Mouse (Mus musculus): ENCODE results near the gene Vmn2r86. TPM values are rescaled to one million over a fixed set of nuclear protein-coding genes. Genes with fewer than 3 reads are reported as not detected.
A peak's percentile ranks its signal among the peaks of the same experiment; 100 is the strongest.
"Not testable (repeated sequence)": the region's sequence is repeated elsewhere in the genome, so short reads cannot be mapped to it uniquely, and the experiment has no call there.

The Vmn2r86 gene
- 0.04 and 0.05 TPM in 2 replicates for polyA plus RNA-seq (2014; fragmentation: Nextera tagmentation; extraction: Ambion mirVana)

GRCm38 (mm10) chr10:130455950-130456349 is at the start of gene Vmn2r86:
TSS of gene Vmn2r86 (minus strand) at chr10:130456050.
- not testable (repeated sequence) for H3K36me3 ChIP-seq (ENCODE audit: control insufficient read depth, insufficient read depth, low read length); H3K4me3 ChIP-seq (ENCODE audit: low read depth, low read length); H3K27me3 ChIP-seq (ENCODE audit: control insufficient read depth, insufficient read depth, low read length); H3K4me1 ChIP-seq (ENCODE audit: control insufficient read depth, insufficient read depth, low read length); H3K9ac ChIP-seq (replicated peaks; ENCODE audit: low read depth, low read length); H3K9me3 ChIP-seq (ENCODE audit: control insufficient read depth, low read length); H3K27ac ChIP-seq (ENCODE audit: low read depth, low read length); ATAC-seq (ENCODE audit: low read depth); H3K4me2 ChIP-seq (ENCODE audit: low read depth, low read length)
- 84% methylated on average over 1 of the region's 1 CpGs for WGBS

- Histone ChIP-seq H3K4me1 (ENCODE audit: control insufficient read depth, insufficient read depth, low read length) (no peaks in the 10 kb centered on the region), H3K9me3 (ENCODE audit: control insufficient read depth, low read length) (no peaks in the 10 kb centered on the region), H3K4me2 (ENCODE audit: low read depth, low read length) (no peak within 1 kb of the TSS), H3K9ac (replicated peaks; ENCODE audit: low read depth, low read length) (no peak within 1 kb of the TSS), H3K27me3 (ENCODE audit: control insufficient read depth, insufficient read depth, low read length) (no peaks in the 10 kb centered on the region), H3K27ac (ENCODE audit: low read depth, low read length) (no peak within 1 kb of the TSS), H3K4me3 (ENCODE audit: low read depth, low read length) (no peak within 1 kb of the TSS), H3K36me3 (ENCODE audit: control insufficient read depth, insufficient read depth, low read length) (no peaks in the 10 kb centered on the region)
- no peak for ATAC-seq (ENCODE audit: low read depth)
Measured at GRCm38 (mm10) chr10:130497296-130497695, 41.4 kb upstream of the Vmn2r86 start, which contains the start of gene Vmn2r87. TSS of gene Vmn2r87 (minus strand) at chr10:130497396.

GRCm38 (mm10) chr10:130470311-130470760 is 14.5 kb upstream of the Vmn2r86 start:
- Histone ChIP-seq H3K4me1 (ENCODE audit: control insufficient read depth, insufficient read depth, low read length) (no peaks in the 10 kb centered on the region), H3K27me3 (ENCODE audit: control insufficient read depth, insufficient read depth, low read length) (no peaks in the 10 kb centered on the region), H3K36me3 (ENCODE audit: control insufficient read depth, insufficient read depth, low read length) (no peaks in the 10 kb centered on the region), H3K4me3 (ENCODE audit: low read depth, low read length) (peak overlapping the region; percentile 45), H3K27ac (ENCODE audit: low read depth, low read length) (no peak overlapping the region), H3K9me3 (ENCODE audit: control insufficient read depth, low read length) (no peaks in the 10 kb centered on the region), H3K4me2 (ENCODE audit: low read depth, low read length) (peak overlapping the region; percentile 77), H3K9ac (replicated peaks; ENCODE audit: low read depth, low read length) (peak overlapping the region; percentile 72)
- ATAC-seq (ENCODE audit: low read depth) = peak; percentile 98
- 3% methylated on average over 36 of the region's 36 CpGs for WGBS

- ATAC-seq (ENCODE audit: low read depth) = no peak
- Histone ChIP-seq H3K4me1 (ENCODE audit: control insufficient read depth, insufficient read depth, low read length) (no peaks in the 10 kb centered on the region), H3K9me3 (ENCODE audit: control insufficient read depth, low read length) (no peaks in the 10 kb centered on the region), H3K4me2 (ENCODE audit: low read depth, low read length) (no peak overlapping the region), H3K4me3 (ENCODE audit: low read depth, low read length) (no peak overlapping the region), H3K9ac (replicated peaks; ENCODE audit: low read depth, low read length) (no peak overlapping the region), H3K36me3 (ENCODE audit: control insufficient read depth, insufficient read depth, low read length) (no peaks in the 10 kb centered on the region), H3K27ac (ENCODE audit: low read depth, low read length) (no peak overlapping the region), H3K27me3 (ENCODE audit: control insufficient read depth, insufficient read depth, low read length) (no peaks in the 10 kb centered on the region)
- 93% methylated on average over 21 of the region's 21 CpGs for WGBS
Measured at GRCm38 (mm10) chr10:130444776-130445175, 11.1 kb downstream of the Vmn2r86 start.

- not testable (repeated sequence) for H3K4me1 ChIP-seq (ENCODE audit: control insufficient read depth, insufficient read depth, low read length); ATAC-seq (ENCODE audit: low read depth); H3K4me3 ChIP-seq (ENCODE audit: low read depth, low read length); H3K9me3 ChIP-seq (ENCODE audit: control insufficient read depth, low read length); H3K4me2 ChIP-seq (ENCODE audit: low read depth, low read length); H3K27ac ChIP-seq (ENCODE audit: low read depth, low read length); H3K27me3 ChIP-seq (ENCODE audit: control insufficient read depth, insufficient read depth, low read length); H3K36me3 ChIP-seq (ENCODE audit: control insufficient read depth, insufficient read depth, low read length); H3K9ac ChIP-seq (replicated peaks; ENCODE audit: low read depth, low read length)
- WGBS = 88% methylated on average over 11 of the region's 11 CpGs
Measured at GRCm38 (mm10) chr10:130434185-130434898, 21.5 kb downstream of the Vmn2r86 start.

- H3K4me3 ChIP-seq (ENCODE audit: low read depth, low read length); ATAC-seq (ENCODE audit: low read depth); H3K4me2 ChIP-seq (ENCODE audit: low read depth, low read length); H3K4me1 ChIP-seq (ENCODE audit: control insufficient read depth, insufficient read depth, low read length); H3K36me3 ChIP-seq (ENCODE audit: control insufficient read depth, insufficient read depth, low read length); H3K9me3 ChIP-seq (ENCODE audit: control insufficient read depth, low read length); H3K27me3 ChIP-seq (ENCODE audit: control insufficient read depth, insufficient read depth, low read length); H3K9ac ChIP-seq (replicated peaks; ENCODE audit: low read depth, low read length); H3K27ac ChIP-seq (ENCODE audit: low read depth, low read length): not testable (repeated sequence)
Measured at GRCm38 (mm10) chr10:130429603-130430002, 26.2 kb downstream of the Vmn2r86 start, which contains the start of gene Vmn2r85. TSS of gene Vmn2r85 (minus strand) at chr10:130429703.

GRCm38 (mm10) chr10:130422368-130422767 is 33.5 kb downstream of the Vmn2r86 start:
- ATAC-seq (ENCODE audit: low read depth); H3K9ac ChIP-seq (replicated peaks; ENCODE audit: low read depth, low read length); H3K4me1 ChIP-seq (ENCODE audit: control insufficient read depth, insufficient read depth, low read length); H3K4me2 ChIP-seq (ENCODE audit: low read depth, low read length); H3K27me3 ChIP-seq (ENCODE audit: control insufficient read depth, insufficient read depth, low read length); H3K27ac ChIP-seq (ENCODE audit: low read depth, low read length); H3K9me3 ChIP-seq (ENCODE audit: control insufficient read depth, low read length); H3K4me3 ChIP-seq (ENCODE audit: low read depth, low read length); H3K36me3 ChIP-seq (ENCODE audit: control insufficient read depth, insufficient read depth, low read length): not testable (repeated sequence)
- whole genome bisulfite sequencing = 79% methylated on average over 2 of the region's 2 CpGs

GRCm38 (mm10) chr10:130420401-130420800 is 35.4 kb downstream of the Vmn2r86 start:
- 85% methylated on average over 3 of the region's 3 CpGs for WGBS
- no peak overlapping the region for H3K4me3 ChIP-seq (ENCODE audit: low read depth, low read length)
- no peak overlapping the region for H3K4me2 ChIP-seq (ENCODE audit: low read depth, low read length)
- H3K4me1 ChIP-seq (ENCODE audit: control insufficient read depth, insufficient read depth, low read length) = no peaks in the 10 kb centered on the region
- H3K36me3 ChIP-seq (ENCODE audit: control insufficient read depth, insufficient read depth, low read length) = no peaks in the 10 kb centered on the region
- no peak overlapping the region for H3K9ac ChIP-seq (replicated peaks; ENCODE audit: low read depth, low read length)
- no peaks in the 10 kb centered on the region for H3K9me3 ChIP-seq (ENCODE audit: control insufficient read depth, low read length)
- no peak overlapping the region for H3K27ac ChIP-seq (ENCODE audit: low read depth, low read length)
- no peaks in the 10 kb centered on the region for H3K27me3 ChIP-seq (ENCODE audit: control insufficient read depth, insufficient read depth, low read length)
- no peak for ATAC-seq (ENCODE audit: low read depth)

- 55% methylated on average over 2 of the region's 2 CpGs for WGBS
- H3K36me3 ChIP-seq (ENCODE audit: control insufficient read depth, insufficient read depth, low read length); H3K9ac ChIP-seq (replicated peaks; ENCODE audit: low read depth, low read length); H3K4me3 ChIP-seq (ENCODE audit: low read depth, low read length); ATAC-seq (ENCODE audit: low read depth); H3K4me2 ChIP-seq (ENCODE audit: low read depth, low read length); H3K27me3 ChIP-seq (ENCODE audit: control insufficient read depth, insufficient read depth, low read length); H3K4me1 ChIP-seq (ENCODE audit: control insufficient read depth, insufficient read depth, low read length); H3K9me3 ChIP-seq (ENCODE audit: control insufficient read depth, low read length); H3K27ac ChIP-seq (ENCODE audit: low read depth, low read length): not testable (repeated sequence)
Measured at GRCm38 (mm10) chr10:130419954-130420353, 35.9 kb downstream of the Vmn2r86 start.

Measured in neural tube, embryonic 14.5 days (tissue).